8 mouse cellular contexts compared by ENCODE assay signal in the genomic region with DNA sequence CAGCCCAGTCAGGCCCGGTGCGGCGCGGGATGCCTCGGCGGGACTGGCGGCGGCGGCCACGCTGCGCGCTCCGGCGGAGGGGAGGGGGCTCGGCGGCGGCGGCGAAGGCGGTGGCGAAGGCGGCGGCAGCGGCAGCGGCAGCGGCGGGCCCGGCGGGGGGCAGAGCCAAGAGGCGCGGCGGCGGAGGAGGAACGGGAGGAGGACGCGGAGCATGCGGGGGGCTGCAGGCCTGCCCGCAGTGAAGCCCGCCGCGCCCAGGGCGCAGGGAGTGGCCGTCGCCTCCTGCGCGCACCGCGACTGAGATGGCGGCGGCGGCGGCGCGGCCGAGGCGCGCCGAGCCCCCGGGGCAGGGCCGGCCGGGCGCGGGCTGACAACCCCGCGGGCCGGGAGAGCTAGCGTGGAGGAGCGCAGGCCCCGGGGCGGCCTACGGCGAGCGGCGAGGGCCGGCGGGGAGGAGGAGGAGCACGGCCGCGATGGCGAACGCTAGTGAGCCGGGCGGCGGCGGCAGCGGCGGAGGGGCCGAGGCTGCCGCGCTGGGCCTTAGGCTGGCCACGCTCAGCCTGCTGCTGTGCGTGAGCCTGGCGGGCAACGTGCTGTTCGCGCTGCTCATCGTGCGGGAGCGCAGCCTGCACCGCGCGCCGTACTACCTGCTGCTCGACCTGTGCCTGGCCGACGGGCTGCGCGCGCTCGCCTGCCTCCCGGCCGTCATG. TPM values are rescaled to one million over a fixed set of nuclear protein-coding genes. Genes with fewer than 3 reads are reported as not detected.
A peak's percentile ranks its signal among the peaks of the same experiment; 100 is the strongest.
DNase-seq lines count a peak whose midpoint lies in the region; ATAC-seq lines count a peak whose summit lies in the region.

Gpr27 (plus strand) TSS at position 474 of the 710 bp plus-strand sequence.

- peak within 1 kb of the TSS; percentile 79 to 81 for H3K4me3 ChIP-seq in heart, embryonic 14.5 days (ENCODE audit: control insufficient read depth in 1 of 2, insufficient read depth in 1 of 2, low read depth in 1 of 2, low read length in 2 of 2)
- H3K4me3 ChIP-seq in midbrain, embryonic 10.5 days, result peak within 1 kb of the TSS; percentile 82
- peak within 1 kb of the TSS; percentile 69 for H3K4me3 ChIP-seq in stomach, embryonic 16.5 days (replicated peaks; ENCODE audit: low read length)

- H3K9ac ChIP-seq in heart, embryonic 14.5 days (ENCODE audit: low read length), result peak within 1 kb of the TSS; percentile 74
- H3K9ac ChIP-seq in stomach, embryonic 16.5 days (ENCODE audit: low read length), result peak within 1 kb of the TSS; percentile 84

- H3K36me3 ChIP-seq in heart, embryonic 14.5 days (ENCODE audit: control insufficient read depth, insufficient read depth, low read length), result no peaks in the 10 kb centered on the region
- no peaks in the 10 kb centered on the region for H3K36me3 ChIP-seq in midbrain, embryonic 10.5 days
- H3K36me3 ChIP-seq in stomach, embryonic 16.5 days (ENCODE audit: control insufficient read depth, insufficient read depth, low read length), result no peaks in the 10 kb centered on the region

- peak within 1 kb of the TSS; percentile 93 for H3K4me2 ChIP-seq in heart, embryonic 14.5 days (ENCODE audit: low read length)
- peak within 1 kb of the TSS; percentile 94 for H3K4me2 ChIP-seq in stomach, embryonic 16.5 days (ENCODE audit: low read depth, low read length)

- H3K4me1 ChIP-seq in heart, embryonic 14.5 days (ENCODE audit: control insufficient read depth in 2 of 2, insufficient read depth in 2 of 2, low read length in 2 of 2), result peaks cover 5% of the 10 kb centered on the region in 2 experiments; a peak in 2 of 4 replicates
- H3K4me1 ChIP-seq in midbrain, embryonic 10.5 days, result peaks cover 24% of the 10 kb centered on the region
- H3K4me1 ChIP-seq in stomach, embryonic 16.5 days (ENCODE audit: control insufficient read depth, insufficient read depth, low read length), result peaks cover 4% of the 10 kb centered on the region; the same call in 1 of the 2 replicates

- peaks cover 78% of the 10 kb centered on the region for H3K27me3 ChIP-seq in heart, embryonic 14.5 days (ENCODE audit: control insufficient read depth, insufficient read depth, low read length)
- peaks cover 82% of the 10 kb centered on the region for H3K27me3 ChIP-seq in midbrain, embryonic 10.5 days (ENCODE audit: low read depth, poor library complexity, severe bottlenecking)
- H3K27me3 ChIP-seq in stomach, embryonic 16.5 days (ENCODE audit: control insufficient read depth, insufficient read depth, low read length), result peaks cover 38% of the 10 kb centered on the region

- no peak within 1 kb of the TSS for H3K27ac ChIP-seq in heart, embryonic 14.5 days (replicated peaks in 1 of 2; ENCODE audit: control insufficient read depth in 1 of 2, insufficient read depth in 1 of 2, low read depth in 2 of 2, low read length in 2 of 2)
- peak within 1 kb of the TSS; percentile 88 for H3K27ac ChIP-seq in midbrain, embryonic 10.5 days (replicated peaks)
- no peak within 1 kb of the TSS for H3K27ac ChIP-seq in stomach, embryonic 16.5 days (ENCODE audit: low read length)

- 1% methylated on average over 26 of the region's 112 CpGs for WGBS in heart, embryonic 14.5 days
- WGBS in midbrain, embryonic 10.5 days, result 1% methylated on average over 108 of the region's 112 CpGs
- WGBS in stomach, embryonic 16.5 days, result under 1% methylated on average over 96 of the region's 112 CpGs

- peak; percentile 56 for ATAC-seq in frontal cortex, adult (ENCODE audit: low TSS enrichment)
- ATAC-seq in heart, embryonic 14.5 days (ENCODE audit: insufficient number of reproducible peaks, insufficient read depth, low FRiP score, low read depth), result peak; percentile 37; the same call in 1 of the 2 replicates
- peak; percentile 75 for ATAC-seq in stomach, embryonic 16.5 days (ENCODE audit: insufficient read depth, low FRiP score)

- DNase-seq in frontal cortex, postnatal 25 days (ENCODE audit: low spot score in 2 of 2), result no peak
- DNase-seq in R1 (ENCODE audit: low read depth, low spot score), result peak; percentile 56
- peak; percentile 55 for DNase-seq in embryo, embryonic 10.5 days (ENCODE audit: low spot score)
- peak in 1 of 2 experiments; percentile 54 for DNase-seq in layer of hippocampus, postnatal 14 days (ENCODE audit: low spot score in 2 of 2)
- DNase-seq in midbrain, embryonic 10.5 days (ENCODE audit: low spot score), result peak; percentile 69

- 0 out of 2 replicates have a peak, but pooled peaks cover 2% of the 10 kb centered on the region for H3K9me3 ChIP-seq in heart, embryonic 14.5 days (ENCODE audit: control insufficient read depth, low read length)
- H3K9me3 ChIP-seq in midbrain, embryonic 10.5 days (replicated peaks), result no peaks in the 10 kb centered on the region
- H3K9me3 ChIP-seq in stomach, embryonic 16.5 days (replicated peaks; ENCODE audit: control insufficient read depth, low read length), result no peaks in the 10 kb centered on the region

RNA-seq across cellular contexts. Expression of gene Gpr27, which starts in this region (rescaled TPM):
- polyA plus RNA-seq in heart, embryonic 14.5 days (2014; fragmentation: Nextera tagmentation; extraction: Ambion mirVana), result 1.6 and 1.8 TPM in 2 replicates
- 10 to 100 TPM; 47.9 to 51.6 TPM for total RNA-seq in layer of hippocampus, postnatal 14 days (2021)
- polyA plus RNA-seq in midbrain, embryonic 10.5 days (2016; fragmentation: Nextera tagmentation; extraction: Ambion mirVana), result 1.1 and 1.3 TPM in 2 replicates
- 1.2 and 1.6 TPM in 2 replicates for polyA plus RNA-seq in stomach, embryonic 16.5 days (2015; fragmentation: Nextera tagmentation; extraction: Ambion mirVana)

Comparison
In these comparisons a context has a peak if more than half of its experiments do, and no peak if none do; other contexts are left out.
1. DNase-seq: peak in R1 (single experiment), embryo, embryonic 10.5 days (single experiment) and midbrain, embryonic 10.5 days (single experiment); none in frontal cortex, postnatal 25 days (0 of 2).
2. Peak in every context shown above with its lines, with median percentiles within 50 percentile points of each other: ATAC-seq and H3K4me3 ChIP-seq.